Mouse (Mus musculus) myocyte (in vitro differentiated cells): ENCODE measurements at regions not wholly inside any gene's neighbourhood (a gene's known extent, or its start where the extent isn't known, plus 50 kb on each side); places are given as distances from the start of the nearest gene placed in this dataset.

Experiments used
- H3K27me3 ChIP-seq: one replicate; pipeline ENCODE4 v1.6.1; 2011; ENCODE audit not compliant: control insufficient read depth, insufficient read depth, insufficient read length
- H3K36me3 ChIP-seq: one replicate; pipeline ENCODE4 v1.6.1; 2011; ENCODE audit not compliant: control insufficient read depth, insufficient read depth
- H3K4me2 ChIP-seq: one replicate; pipeline ENCODE4 v1.6.1; 2011; ENCODE audit warnings: low read depth, control low read depth
- H3K4me3 ChIP-seq: one replicate; pipeline ENCODE4 v1.5.1; 2011; ENCODE audit warnings: mild to moderate bottlenecking, control low read depth, moderate library complexity
- H3K79me2 ChIP-seq: one replicate; pipeline ENCODE4 v1.6.1; 2011; ENCODE audit not compliant: control insufficient read depth, insufficient read depth
- H3ac ChIP-seq: one replicate; pipeline ENCODE4 v1.6.1; 2011; ENCODE audit not compliant: control insufficient read depth, insufficient read length
- CEBPB ChIP-seq: IDR thresholded peaks from 2 replicates; pipeline ENCODE4 v1.6.1; 2011; ENCODE audit warnings: mild to moderate bottlenecking, moderate library complexity; ENCODE audit not compliant: poor library complexity, insufficient read depth, severe bottlenecking
- USF1 ChIP-seq: IDR thresholded peaks from one replicate; pipeline ENCODE4 v1.6.1; 2011; ENCODE audit warnings: low read depth, mild to moderate bottlenecking, control low read depth, moderate library complexity

GRCm38 (mm10) chr1:144862133-144862532 is 86.9 kb upstream of the Rgs18 start:
- TF ChIP-seq CEBPB (no peak), USF1 (peak; percentile 64)
- H3K79me2 ChIP-seq = no peaks in the 10 kb centered on the region
- no peaks in the 10 kb centered on the region for H3K36me3 ChIP-seq
- no peak overlapping the region for H3ac ChIP-seq
- H3K4me3 ChIP-seq = no peak overlapping the region
- no peak overlapping the region for H3K4me2 ChIP-seq
- no peaks in the 10 kb centered on the region for H3K27me3 ChIP-seq
